Mouse (Mus musculus): ENCODE measurements around the gene Slc7a7. TPM values are rescaled to one million over a fixed set of nuclear protein-coding genes. Genes with fewer than 3 reads are reported as not detected.

The Slc7a7 gene
- polyA plus RNA-seq, 1 experiment from 2014 or later, result 6.2 TPM

DNA sequence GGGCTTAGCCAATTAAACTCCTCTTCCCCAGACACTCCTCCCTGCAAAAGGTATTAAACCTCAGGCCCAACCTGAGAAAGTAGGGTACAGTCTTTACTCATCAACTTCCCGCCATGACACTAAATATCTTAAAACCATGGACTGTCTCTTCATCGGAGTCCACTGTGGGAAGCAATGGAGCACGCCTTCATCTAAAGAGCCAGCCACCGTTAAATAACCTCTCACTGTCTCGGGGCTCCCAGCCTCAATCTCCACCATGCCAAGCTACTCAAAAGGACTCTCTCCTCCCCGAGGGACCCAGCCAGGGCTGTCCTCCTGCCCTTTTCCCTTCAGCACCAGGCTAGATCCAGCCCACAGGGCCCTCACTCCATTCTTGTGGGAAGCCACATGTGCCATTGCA, 47.0 kb downstream of the Slc7a7 start:
- 0 out of 2 replicates have a peak, but pooled peaks have one; percentile 32 for ATAC-seq (ENCODE audit: low FRiP score)

GRCm38 (mm10) chr14:54369372-54369771, 48.2 kb downstream of the Slc7a7 start:
- Histone ChIP-seq H3K9ac (no peak overlapping the region), H3K4me3 (replicated peaks; ENCODE audit: low read length) (no peak overlapping the region), H3K4me2 (replicated peaks) (no peak overlapping the region), H3K9me3 (ENCODE audit: control insufficient read depth, low read length) (no peaks in the 10 kb centered on the region), H3K4me1 (replicated peaks; ENCODE audit: control insufficient read depth, insufficient read depth, low read length) (no peaks in the 10 kb centered on the region), H3K36me3 (replicated peaks; ENCODE audit: control insufficient read depth, insufficient read depth) (peaks cover 52% of the 10 kb centered on the region), H3K27me3 (ENCODE audit: control insufficient read depth, insufficient read depth, low read length) (no peaks in the 10 kb centered on the region), H3K27ac (no peak overlapping the region)
- 95% methylated on average over 3 of the region's 3 CpGs for WGBS
- ATAC-seq (ENCODE audit: low FRiP score), result no peak
- no peak for DNase-seq (ENCODE audit: low spot score)

More for the DNA sequence above, 47.0 kb downstream of the Slc7a7 start:
- H3K27me3 ChIP-seq (ENCODE audit: control insufficient read depth, insufficient read depth, low read length), result no peaks in the 10 kb centered on the region
- WGBS, result 93% methylated on average over 6 of the region's 6 CpGs
- no peak overlapping the region for H3K4me3 ChIP-seq (replicated peaks; ENCODE audit: low read length)
- DNase-seq (ENCODE audit: low spot score), result no peak
- H3K9ac ChIP-seq, result no peak overlapping the region
- no peaks in the 10 kb centered on the region for H3K9me3 ChIP-seq (ENCODE audit: control insufficient read depth, low read length)
- H3K36me3 ChIP-seq (replicated peaks; ENCODE audit: control insufficient read depth, insufficient read depth), result peaks cover 49% of the 10 kb centered on the region
- H3K4me1 ChIP-seq (replicated peaks; ENCODE audit: control insufficient read depth, insufficient read depth, low read length), result no peaks in the 10 kb centered on the region
- no peak overlapping the region for H3K4me2 ChIP-seq (replicated peaks)
- no peak overlapping the region for H3K27ac ChIP-seq

DNA sequence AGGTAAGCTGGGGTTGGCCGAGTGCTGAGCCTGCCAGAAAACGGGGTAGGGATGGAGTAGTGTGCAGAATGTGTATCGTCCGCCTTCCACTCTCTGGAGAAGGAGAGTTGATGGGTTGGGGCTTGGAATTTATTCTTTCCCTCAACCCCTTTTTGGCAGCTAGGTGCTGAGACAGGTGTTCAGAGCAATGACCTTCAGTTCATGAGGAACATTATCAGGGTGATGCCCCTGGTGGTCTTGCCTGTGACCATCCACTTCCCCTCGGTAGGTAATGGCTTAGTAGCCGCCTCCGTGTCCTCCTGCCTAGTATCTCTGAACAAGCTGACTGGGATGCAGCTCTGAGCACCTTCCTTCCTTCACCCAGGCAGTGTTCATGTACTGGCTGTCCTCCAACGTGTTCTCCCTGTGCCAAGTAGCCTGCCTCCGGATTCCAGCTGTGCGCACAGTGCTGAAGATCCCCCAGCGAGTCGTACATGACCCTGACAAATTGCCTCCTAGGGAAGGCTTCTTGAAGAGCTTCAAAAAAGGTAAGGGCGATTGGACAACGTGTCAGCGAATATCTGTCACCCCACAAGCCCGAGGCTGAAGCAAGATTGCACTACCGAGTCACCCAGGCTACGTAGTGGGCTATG, 50.0 kb downstream of the Slc7a7 start:
- no peak overlapping the region for H3K27ac ChIP-seq
- H3K9me3 ChIP-seq (ENCODE audit: control insufficient read depth, low read length), result no peaks in the 10 kb centered on the region
- H3K27me3 ChIP-seq (ENCODE audit: control insufficient read depth, insufficient read depth, low read length), result no peaks in the 10 kb centered on the region
- DNase-seq (ENCODE audit: low spot score) (no peak), ATAC-seq (ENCODE audit: low FRiP score) (no peak)
- H3K4me3 ChIP-seq (replicated peaks; ENCODE audit: low read length), result no peak overlapping the region
- H3K36me3 ChIP-seq (replicated peaks; ENCODE audit: control insufficient read depth, insufficient read depth), result peaks cover 66% of the 10 kb centered on the region
- WGBS, result 90% methylated on average over 18 of the region's 18 CpGs
- no peak overlapping the region for H3K4me2 ChIP-seq (replicated peaks)
- no peak overlapping the region for H3K9ac ChIP-seq
- H3K4me1 ChIP-seq (replicated peaks; ENCODE audit: control insufficient read depth, insufficient read depth, low read length), result peaks cover under 1% of the 10 kb centered on the region

GRCm38 (mm10) chr14:54366581-54366980, 51.0 kb downstream of the Slc7a7 start:
- H3K27me3 ChIP-seq (ENCODE audit: control insufficient read depth, insufficient read depth, low read length), result no peaks in the 10 kb centered on the region
- no peaks in the 10 kb centered on the region for H3K9me3 ChIP-seq (ENCODE audit: control insufficient read depth, low read length)
- H3K4me2 ChIP-seq (replicated peaks), result no peak overlapping the region
- H3K4me1 ChIP-seq (replicated peaks; ENCODE audit: control insufficient read depth, insufficient read depth, low read length), result peaks cover 10% of the 10 kb centered on the region
- ATAC-seq (ENCODE audit: low FRiP score), result no peak
- H3K36me3 ChIP-seq (replicated peaks; ENCODE audit: control insufficient read depth, insufficient read depth), result peaks cover 65% of the 10 kb centered on the region
- no peak overlapping the region for H3K4me3 ChIP-seq (replicated peaks; ENCODE audit: low read length)
- no peak overlapping the region for H3K9ac ChIP-seq
- H3K27ac ChIP-seq, result no peak overlapping the region
- no peak for DNase-seq (ENCODE audit: low spot score)
- WGBS, result 99% methylated on average over 10 of the region's 10 CpGs

DNA sequence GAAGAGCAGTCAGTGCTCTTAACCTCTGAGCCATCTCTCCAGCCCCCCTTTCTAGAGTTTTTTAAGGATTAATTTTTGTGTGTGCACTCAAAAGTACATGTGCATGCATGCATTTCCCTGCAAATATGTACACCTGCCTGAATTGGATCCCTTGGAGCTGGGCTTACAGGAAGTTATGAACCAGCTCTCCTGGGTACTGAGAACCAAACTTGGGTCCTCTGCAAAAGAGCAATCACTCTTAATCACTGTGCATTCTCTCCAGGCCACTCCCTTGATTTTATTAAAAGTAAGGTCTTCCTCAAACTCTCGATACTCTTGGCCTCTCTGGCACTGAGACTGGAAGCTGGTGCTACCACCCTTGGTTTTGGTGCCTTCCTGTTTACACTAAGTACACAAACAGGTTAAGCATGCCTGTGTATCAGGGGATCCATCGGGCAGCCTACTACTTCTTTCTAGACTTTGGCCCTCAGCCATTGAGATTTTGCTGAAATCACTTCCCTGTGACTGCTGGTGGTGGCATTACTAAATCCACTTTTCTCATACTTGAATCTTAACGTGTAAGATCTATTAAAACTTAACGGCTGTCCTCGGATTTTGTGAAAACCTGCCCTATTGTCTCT, 52.4 kb downstream of the Slc7a7 start:
- WGBS, result 92% methylated on average over 5 of the region's 5 CpGs
- Histone ChIP-seq H3K4me1 (replicated peaks; ENCODE audit: control insufficient read depth, insufficient read depth, low read length) (peaks cover 12% of the 10 kb centered on the region), H3K36me3 (replicated peaks; ENCODE audit: control insufficient read depth, insufficient read depth) (peaks cover 56% of the 10 kb centered on the region), H3K4me2 (replicated peaks) (no peak overlapping the region), H3K27me3 (ENCODE audit: control insufficient read depth, insufficient read depth, low read length) (no peaks in the 10 kb centered on the region), H3K9ac (no peak overlapping the region), H3K9me3 (ENCODE audit: control insufficient read depth, low read length) (no peaks in the 10 kb centered on the region), H3K4me3 (replicated peaks; ENCODE audit: low read length) (no peak overlapping the region), H3K27ac (no peak overlapping the region)
- no peak for DNase-seq (ENCODE audit: low spot score)
- ATAC-seq (ENCODE audit: low FRiP score), result no peak

DNA sequence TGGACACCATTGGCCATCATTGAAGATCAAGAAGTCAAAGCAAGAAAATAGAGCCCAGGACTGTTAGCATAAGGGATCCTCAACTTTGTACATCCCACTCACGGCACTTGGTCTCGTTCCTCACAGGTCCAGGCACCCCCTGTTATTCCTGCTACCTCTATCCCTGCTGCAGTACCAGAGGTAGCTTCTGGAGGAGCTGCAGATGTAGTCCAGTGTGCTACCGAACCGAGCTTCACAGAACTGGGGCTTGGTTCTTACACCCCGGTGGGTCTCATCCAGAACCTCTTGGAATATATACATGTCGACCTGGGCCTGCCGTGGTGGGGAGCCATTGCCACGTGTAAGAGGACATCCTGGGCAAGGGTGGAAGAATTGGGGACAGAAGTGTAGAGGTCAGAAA, 54.4 kb downstream of the Slc7a7 start:
- Histone ChIP-seq H3K4me3 (replicated peaks; ENCODE audit: low read length) (no peak overlapping the region), H3K4me1 (replicated peaks; ENCODE audit: control insufficient read depth, insufficient read depth, low read length) (peaks cover 12% of the 10 kb centered on the region), H3K9ac (no peak overlapping the region), H3K27ac (no peak overlapping the region), H3K36me3 (replicated peaks; ENCODE audit: control insufficient read depth, insufficient read depth) (peaks cover 36% of the 10 kb centered on the region), H3K27me3 (ENCODE audit: control insufficient read depth, insufficient read depth, low read length) (no peaks in the 10 kb centered on the region), H3K9me3 (ENCODE audit: control insufficient read depth, low read length) (no peaks in the 10 kb centered on the region), H3K4me2 (replicated peaks) (no peak overlapping the region)
- DNase-seq (ENCODE audit: low spot score) (no peak), ATAC-seq (ENCODE audit: low FRiP score) (no peak)
- WGBS, result 96% methylated on average over 8 of the region's 8 CpGs

- Histone ChIP-seq H3K9ac (peak within 1 kb of the TSS; percentile 94), H3K27me3 (ENCODE audit: control insufficient read depth, insufficient read depth, low read length) (no peaks in the 10 kb centered on the region), H3K4me1 (replicated peaks; ENCODE audit: control insufficient read depth, insufficient read depth, low read length) (peaks cover 12% of the 10 kb centered on the region), H3K4me2 (replicated peaks) (peak within 1 kb of the TSS; percentile 77), H3K4me3 (replicated peaks; ENCODE audit: low read length) (peak within 1 kb of the TSS; percentile 87), H3K27ac (peak within 1 kb of the TSS; percentile 84), H3K36me3 (replicated peaks; ENCODE audit: control insufficient read depth, insufficient read depth) (peaks cover 17% of the 10 kb centered on the region), H3K9me3 (ENCODE audit: control insufficient read depth, low read length) (no peaks in the 10 kb centered on the region)
- peak; percentile 90 for ATAC-seq (ENCODE audit: low FRiP score)
- peak; percentile 99 for DNase-seq (ENCODE audit: low spot score)
- WGBS, result under 1% methylated on average over 48 of the region's 48 CpGs
These were observed 56.8 kb downstream of the Slc7a7 start, which contains the start of gene Oxa1l for GRCm38 (mm10) chr14:54360577-54361340. Gene Oxa1l (plus strand): TSS chr14:54360834.

GRCm38 (mm10) chr14:54354406-54354805, 63.2 kb downstream of the Slc7a7 start:
- H3K9me3 ChIP-seq (ENCODE audit: control insufficient read depth, low read length), result no peaks in the 10 kb centered on the region
- H3K4me1 ChIP-seq (replicated peaks; ENCODE audit: control insufficient read depth, insufficient read depth, low read length), result no peaks in the 10 kb centered on the region
- no peaks in the 10 kb centered on the region for H3K36me3 ChIP-seq (replicated peaks; ENCODE audit: control insufficient read depth, insufficient read depth)
- 34% methylated on average over 1 of the region's 1 CpGs for WGBS
- DNase-seq (ENCODE audit: low spot score) (no peak), ATAC-seq (ENCODE audit: low FRiP score) (no peak)
- H3K4me3 ChIP-seq (replicated peaks; ENCODE audit: low read length), result no peak overlapping the region
- H3K27me3 ChIP-seq (ENCODE audit: control insufficient read depth, insufficient read depth, low read length), result no peaks in the 10 kb centered on the region
- H3K27ac ChIP-seq, result no peak overlapping the region
- H3K9ac ChIP-seq, result no peak overlapping the region
- H3K4me2 ChIP-seq (replicated peaks), result no peak overlapping the region

GRCm38 (mm10) chr14:54352314-54352713, 65.3 kb downstream of the Slc7a7 start:
- Histone ChIP-seq H3K9me3 (ENCODE audit: control insufficient read depth, low read length) (no peaks in the 10 kb centered on the region; the same call in 1 of the 2 replicates), H3K36me3 (replicated peaks; ENCODE audit: control insufficient read depth, insufficient read depth) (no peaks in the 10 kb centered on the region), H3K9ac (no peak overlapping the region), H3K4me3 (replicated peaks; ENCODE audit: low read length) (no peak overlapping the region), H3K27ac (no peak overlapping the region), H3K4me1 (replicated peaks; ENCODE audit: control insufficient read depth, insufficient read depth, low read length) (no peaks in the 10 kb centered on the region), H3K4me2 (replicated peaks) (no peak overlapping the region), H3K27me3 (ENCODE audit: control insufficient read depth, insufficient read depth, low read length) (no peaks in the 10 kb centered on the region)
- DNase-seq (ENCODE audit: low spot score) (no peak), ATAC-seq (ENCODE audit: low FRiP score) (no peak)
- WGBS, result 92% methylated on average over 8 of the region's 8 CpGs
